Mouse (Mus musculus) liver, embryonic 15.5 days (tissue): ENCODE measurements at regions not wholly inside any gene's neighbourhood (a gene's known extent, or its start where the extent isn't known, plus 50 kb on each side); places are given as distances from the start of the nearest gene placed in this dataset.
"Not testable (repeated sequence)": the region's sequence is repeated elsewhere in the genome, so short reads cannot be mapped to it uniquely, and the experiment has no call there.

Source experiments
- ATAC-seq: fragments of 200-750 bp; cut with Nextera tagmentation; 2 replicates; pipeline ENCODE4 v1.8.0; 2017; ENCODE audit warnings: moderate number of reproducible peaks, mild to moderate bottlenecking, moderate library complexity; ENCODE audit not compliant: insufficient read depth
- H3K27ac ChIP-seq: fragments of 300-500 bp; sonication (generic); replicated peaks from 2 replicates; pipeline ENCODE4 v1.5.1; 2015; ENCODE audit warnings: mild to moderate bottlenecking, inconsistent platforms
- H3K27me3 ChIP-seq: fragments of 300-500 bp; sonication (generic); 2 replicates; pipeline ENCODE4 v1.6.1; 2015; ENCODE audit warnings: mild to moderate bottlenecking, inconsistent platforms
- H3K36me3 ChIP-seq: fragments of 300-500 bp; sonication (generic); replicated peaks from 2 replicates; pipeline ENCODE4 v1.6.1; 2015; ENCODE audit warnings: moderate library complexity, mild to moderate bottlenecking, inconsistent platforms
- H3K4me1 ChIP-seq: fragments of 300-500 bp; sonication (generic); replicated peaks from 2 replicates; pipeline ENCODE4 v1.6.1; 2015; ENCODE audit warnings: inconsistent platforms
- H3K4me2 ChIP-seq: fragments of 300-500 bp; sonication (generic); 2 replicates; pipeline ENCODE4 v1.6.1; 2015; ENCODE audit warnings: moderate library complexity, mild to moderate bottlenecking, inconsistent platforms
- H3K4me3 ChIP-seq: fragments of 300-500 bp; sonication (generic); replicated peaks from 2 replicates; pipeline ENCODE4 v1.5.1; 2015; ENCODE audit warnings: mild to moderate bottlenecking, inconsistent platforms
- H3K9ac ChIP-seq: fragments of 300-500 bp; sonication (generic); 2 replicates; pipeline ENCODE4 v1.6.1; 2015; ENCODE audit warnings: moderate library complexity, mild to moderate bottlenecking, inconsistent platforms
- H3K9me3 ChIP-seq: fragments of 300-500 bp; sonication (generic); replicated peaks from 2 replicates; pipeline ENCODE4 v1.6.1; 2016; ENCODE audit warnings: inconsistent platforms
- WGBS: fragments of 180-500 bp; shearing (Covaris S2); methylation state at CpG from one replicate; pipeline ENCODE4 v1.1.7; 2015; ENCODE audit warnings: mixed read lengths; ENCODE audit not compliant: insufficient replicate concordance; 5-methylcytosine and 5-hydroxymethylcytosine counted together

GRCm38 (mm10) chr10:111642683-111643082 is 136.6 kb downstream of the Phlda1 start:
- Histone ChIP-seq H3K36me3 (no peaks in the 10 kb centered on the region), H3K4me2 (no peak overlapping the region), H3K9me3 (no peaks in the 10 kb centered on the region), H3K9ac (no peak overlapping the region), H3K4me3 (no peak overlapping the region), H3K4me1 (no peaks in the 10 kb centered on the region), H3K27me3 (no peaks in the 10 kb centered on the region), H3K27ac (no peak overlapping the region)
- WGBS = 64% methylated on average over 2 of the region's 2 CpGs
- ATAC-seq = no peak

- H3K4me2 ChIP-seq, H3K4me1 ChIP-seq, H3K27ac ChIP-seq, H3K9me3 ChIP-seq, H3K36me3 ChIP-seq, H3K9ac ChIP-seq, H3K27me3 ChIP-seq, H3K4me3 ChIP-seq, ATAC-seq: not testable (repeated sequence)
- WGBS = 36% methylated on average over 1 of the region's 2 CpGs
These were observed 147.7 kb downstream of the Phlda1 start for GRCm38 (mm10) chr10:111653773-111654172.

GRCm38 (mm10) chr10:111654364-111655226 is 148.5 kb downstream of the Phlda1 start:
- no peak overlapping the region for H3K27ac ChIP-seq
- no peaks in the 10 kb centered on the region for H3K9me3 ChIP-seq
- H3K4me3 ChIP-seq = no peak overlapping the region
- no peak overlapping the region for H3K4me2 ChIP-seq
- H3K36me3 ChIP-seq = no peaks in the 10 kb centered on the region
- H3K4me1 ChIP-seq = no peaks in the 10 kb centered on the region
- ATAC-seq = no peak
- H3K27me3 ChIP-seq = no peaks in the 10 kb centered on the region
- WGBS = 65% methylated on average over 22 of the region's 22 CpGs
- no peak overlapping the region for H3K9ac ChIP-seq

- no peaks in the 10 kb centered on the region for H3K27me3 ChIP-seq
- no peak overlapping the region for H3K27ac ChIP-seq
- H3K36me3 ChIP-seq = no peaks in the 10 kb centered on the region
- 62% methylated on average over 9 of the region's 9 CpGs for WGBS
- H3K4me1 ChIP-seq = no peaks in the 10 kb centered on the region
- H3K4me3 ChIP-seq = no peak overlapping the region
- no peak overlapping the region for H3K9ac ChIP-seq
- no peaks in the 10 kb centered on the region for H3K9me3 ChIP-seq
- H3K4me2 ChIP-seq = no peak overlapping the region
- no peak for ATAC-seq
These were observed 152.7 kb downstream of the Phlda1 start for GRCm38 (mm10) chr10:111658828-111659227.

GRCm38 (mm10) chr10:111662665-111663064 is 156.6 kb downstream of the Phlda1 start:
- H3K4me3 ChIP-seq = no peak overlapping the region
- no peak overlapping the region for H3K27ac ChIP-seq
- no peak overlapping the region for H3K9ac ChIP-seq
- ATAC-seq = no peak
- no peaks in the 10 kb centered on the region for H3K4me1 ChIP-seq
- no peaks in the 10 kb centered on the region for H3K27me3 ChIP-seq
- no peaks in the 10 kb centered on the region for H3K36me3 ChIP-seq
- no peak overlapping the region for H3K4me2 ChIP-seq
- no peaks in the 10 kb centered on the region for H3K9me3 ChIP-seq
- WGBS = 56% methylated on average over 1 of the region's 1 CpGs

- H3K4me2 ChIP-seq = no peak overlapping the region
- ATAC-seq = no peak
- 68% methylated on average over 14 of the region's 14 CpGs for WGBS
- no peak overlapping the region for H3K4me3 ChIP-seq
- no peak overlapping the region for H3K9ac ChIP-seq
- H3K27me3 ChIP-seq = no peaks in the 10 kb centered on the region
- H3K4me1 ChIP-seq = peaks cover 14% of the 10 kb centered on the region
- no peaks in the 10 kb centered on the region for H3K36me3 ChIP-seq
- H3K27ac ChIP-seq = no peak overlapping the region
- H3K9me3 ChIP-seq = no peaks in the 10 kb centered on the region
These were observed 159.7 kb downstream of the Phlda1 start for GRCm38 (mm10) chr10:111665834-111666233.

- Histone ChIP-seq H3K27ac (no peak overlapping the region), H3K4me3 (no peak overlapping the region), H3K27me3 (no peaks in the 10 kb centered on the region), H3K4me1 (peaks cover 14% of the 10 kb centered on the region), H3K36me3 (no peaks in the 10 kb centered on the region), H3K9me3 (no peaks in the 10 kb centered on the region), H3K9ac (no peak overlapping the region), H3K4me2 (no peak overlapping the region)
- 58% methylated on average over 13 of the region's 13 CpGs for WGBS
- no peak for ATAC-seq
These were observed 160.9 kb downstream of the Phlda1 start for GRCm38 (mm10) chr10:111666963-111667362.

GRCm38 (mm10) chr10:111668639-111669038 is 162.6 kb downstream of the Phlda1 start:
- H3K27me3 ChIP-seq = no peaks in the 10 kb centered on the region
- H3K4me2 ChIP-seq = no peak overlapping the region
- no peaks in the 10 kb centered on the region for H3K9me3 ChIP-seq
- no peak overlapping the region for H3K4me3 ChIP-seq
- ATAC-seq = peak; percentile 63
- H3K9ac ChIP-seq = no peak overlapping the region
- peaks cover 20% of the 10 kb centered on the region for H3K4me1 ChIP-seq
- 17% methylated on average over 1 of the region's 1 CpGs for WGBS
- no peak overlapping the region for H3K27ac ChIP-seq
- H3K36me3 ChIP-seq = no peaks in the 10 kb centered on the region

GRCm38 (mm10) chr10:111669658-111670057 is 163.6 kb downstream of the Phlda1 start:
- H3K27me3 ChIP-seq = no peaks in the 10 kb centered on the region
- no peak overlapping the region for H3K4me3 ChIP-seq
- no peak overlapping the region for H3K9ac ChIP-seq
- H3K27ac ChIP-seq = no peak overlapping the region
- ATAC-seq = no peak
- no peak overlapping the region for H3K4me2 ChIP-seq
- 31% methylated on average over 6 of the region's 6 CpGs for WGBS
- peaks cover 20% of the 10 kb centered on the region for H3K4me1 ChIP-seq
- H3K9me3 ChIP-seq = no peaks in the 10 kb centered on the region
- no peaks in the 10 kb centered on the region for H3K36me3 ChIP-seq

GRCm38 (mm10) chr10:111670666-111671065 is 164.6 kb downstream of the Phlda1 start:
- H3K4me3 ChIP-seq = no peak overlapping the region
- no peak overlapping the region for H3K9ac ChIP-seq
- H3K4me1 ChIP-seq = peaks cover 20% of the 10 kb centered on the region
- no peak overlapping the region for H3K4me2 ChIP-seq
- no peaks in the 10 kb centered on the region for H3K36me3 ChIP-seq
- no peaks in the 10 kb centered on the region for H3K9me3 ChIP-seq
- no peak overlapping the region for H3K27ac ChIP-seq
- ATAC-seq = no peak
- 59% methylated on average over 14 of the region's 14 CpGs for WGBS
- H3K27me3 ChIP-seq = no peaks in the 10 kb centered on the region

GRCm38 (mm10) chr10:111672454-111673316 is 166.6 kb downstream of the Phlda1 start:
- H3K4me1 ChIP-seq = peaks cover 27% of the 10 kb centered on the region
- H3K27me3 ChIP-seq = no peaks in the 10 kb centered on the region
- no peaks in the 10 kb centered on the region for H3K9me3 ChIP-seq
- ATAC-seq = no peak
- no peak overlapping the region for H3K9ac ChIP-seq
- H3K36me3 ChIP-seq = no peaks in the 10 kb centered on the region
- 23% methylated on average over 12 of the region's 12 CpGs for WGBS
- H3K4me2 ChIP-seq = no peak overlapping the region; the same call in 1 of the 2 replicates
- no peak overlapping the region for H3K27ac ChIP-seq
- no peak overlapping the region for H3K4me3 ChIP-seq
